Mouse (Mus musculus) adrenal gland, postnatal 14 days (tissue): ENCODE measurements at regions not wholly inside any gene's neighbourhood (a gene's known extent, or its start where the extent isn't known, plus 50 kb on each side); places are given as distances from the start of the nearest gene placed in this dataset.
A peak's percentile ranks its signal among the peaks of the same experiment; 100 is the strongest.
"Not testable (repeated sequence)": the region's sequence is repeated elsewhere in the genome, so short reads cannot be mapped to it uniquely, and the experiment has no call there.

Experiments
- DNase-seq: peaks from one replicate; pipeline ENCODE4 v3.0.0; 2021; ENCODE audit warnings: mixed read lengths

GRCm38 (mm10) chr13:66802558-66802957 lies 102.2 kb upstream of the Gm10767 start:
- not testable (repeated sequence) for DNase-seq

GRCm38 (mm10) chr13:66807661-66808060 lies 97.1 kb upstream of the Gm10767 start:
- DNase-seq = peak; percentile 11
